Mouse (Mus musculus) neural tube, embryonic 14.5 days (tissue): Measurements from ENCODE around the gene Map7. TPM values are rescaled to one million over a fixed set of nuclear protein-coding genes. Genes with fewer than 3 reads are reported as not detected.

Experiments used
- ATAC-seq: fragments of 200-750 bp; cut with Nextera tagmentation; 2 replicates; pipeline ENCODE4 v1.8.0; 2017; ENCODE audit warnings: low read depth, mild to moderate bottlenecking, moderate TSS enrichment, moderate library complexity
- H3K27ac ChIP-seq: fragments of 300-500 bp; sonication (generic); 2 replicates; pipeline ENCODE4 v1.5.1; 2014; ENCODE audit warnings: low read depth, mild to moderate bottlenecking, control low read depth, low read length, moderate library complexity, mixed read lengths
- H3K27me3 ChIP-seq: fragments of 300-500 bp; sonication (generic); 2 replicates; pipeline ENCODE4 v1.6.1; 2014; ENCODE audit warnings: low read length; ENCODE audit not compliant: control insufficient read depth, insufficient read depth
- H3K36me3 ChIP-seq: fragments of 300-500 bp; sonication (generic); 2 replicates; pipeline ENCODE4 v1.6.1; 2014; ENCODE audit warnings: low read length, mixed read lengths; ENCODE audit not compliant: control insufficient read depth, insufficient read depth
- H3K4me1 ChIP-seq: fragments of 300-500 bp; sonication (generic); 2 replicates; pipeline ENCODE4 v1.6.1; 2014; ENCODE audit warnings: low read length; ENCODE audit not compliant: control insufficient read depth, insufficient read depth
- H3K4me2 ChIP-seq: fragments of 300-500 bp; sonication (generic); 2 replicates; pipeline ENCODE4 v1.6.1; 2014; ENCODE audit warnings: mild to moderate bottlenecking, low read depth, low read length, control low read depth
- H3K4me3 ChIP-seq: fragments of 300-500 bp; sonication (generic); 2 replicates; pipeline ENCODE4 v1.5.1; 2014; ENCODE audit warnings: low read depth, low read length, control low read depth, mixed read lengths
- H3K9ac ChIP-seq: fragments of 300-500 bp; sonication (generic); replicated peaks from 2 replicates; pipeline ENCODE4 v1.6.1; 2014; ENCODE audit warnings: low read depth, mild to moderate bottlenecking, control low read depth, low read length, mixed read lengths
- H3K9me3 ChIP-seq: fragments of 300-500 bp; sonication (generic); 2 replicates; pipeline ENCODE4 v1.6.1; 2016; ENCODE audit warnings: low read length; ENCODE audit not compliant: control insufficient read depth
- WGBS: fragments of 180-500 bp; shearing (Covaris S2); extraction: QIAGEN DNeasy Blood & Tissue Kit; methylation state at CpG from one replicate; pipeline ENCODE4 v1.1.7; 2014; 5-methylcytosine and 5-hydroxymethylcytosine counted together
- polyA plus RNA-seq: library from polyadenylated mRNA; unstranded; fragments of >200 nt; fragmentation: Nextera tagmentation; extraction: Ambion mirVana; gene quantifications from 2 replicates; pipeline ENCODE4 v1.2.1, GENCODE M21; 2014

The Map7 gene
- polyA plus RNA-seq, 1 experiment from 2014 or later = 7.4 TPM

DNA sequence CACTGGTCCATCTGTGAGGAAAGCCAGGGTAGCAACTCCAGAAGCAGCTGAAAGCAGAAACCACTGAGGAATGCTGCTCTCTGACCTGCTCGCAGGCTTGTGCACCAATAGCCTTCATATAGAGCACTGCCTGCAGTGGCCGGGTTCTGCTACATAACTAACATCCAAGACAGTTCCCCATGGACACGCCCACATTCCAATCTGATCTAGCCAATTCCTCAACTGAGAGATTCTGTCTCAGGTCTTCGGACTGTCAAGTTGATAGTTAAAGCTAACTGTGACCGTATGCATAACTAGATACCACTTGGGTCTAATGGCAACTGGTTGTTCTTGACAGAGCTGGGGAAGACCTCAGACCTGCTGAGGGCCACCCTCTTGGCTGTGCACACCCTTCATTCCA, 124.1 kb downstream of the Map7 start:
- H3K4me3 ChIP-seq = no peak overlapping the region
- no peak for ATAC-seq
- H3K27me3 ChIP-seq = no peaks in the 10 kb centered on the region
- no peak overlapping the region for H3K4me2 ChIP-seq
- 92% methylated on average over 5 of the region's 5 CpGs for WGBS
- no peaks in the 10 kb centered on the region for H3K9me3 ChIP-seq
- no peak overlapping the region for H3K9ac ChIP-seq
- H3K27ac ChIP-seq = no peak overlapping the region
- no peaks in the 10 kb centered on the region for H3K4me1 ChIP-seq
- H3K36me3 ChIP-seq = no peaks in the 10 kb centered on the region

DNA sequence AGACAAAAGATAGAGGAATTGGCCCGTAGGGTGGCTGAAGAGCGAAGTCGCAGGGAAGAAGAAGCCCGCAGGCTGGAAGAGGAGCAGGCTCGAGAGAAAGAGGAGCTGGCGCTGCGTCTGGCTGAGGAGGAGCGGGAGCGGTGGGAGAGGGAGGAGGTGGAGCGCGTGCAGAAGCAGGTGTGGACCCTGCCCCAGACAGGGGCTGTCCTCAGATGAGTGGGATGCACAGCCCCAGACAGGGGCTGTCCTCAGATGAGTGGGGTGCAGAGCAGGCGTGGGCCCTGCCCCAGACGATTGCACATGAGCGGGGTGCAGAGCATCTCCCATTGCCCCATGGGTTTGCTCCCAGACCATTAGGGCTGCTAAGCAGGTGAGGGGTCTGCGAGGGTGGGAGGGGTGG, 125.0 kb downstream of the Map7 start:
- WGBS = 51% methylated on average over 15 of the region's 15 CpGs
- no peaks in the 10 kb centered on the region for H3K27me3 ChIP-seq
- H3K4me1 ChIP-seq = no peaks in the 10 kb centered on the region
- H3K4me2 ChIP-seq = no peak overlapping the region; the same call in 1 of the 2 replicates
- H3K27ac ChIP-seq = no peak overlapping the region
- peak; percentile 44; the same call in 1 of the 2 replicates for ATAC-seq
- no peaks in the 10 kb centered on the region for H3K36me3 ChIP-seq
- no peaks in the 10 kb centered on the region for H3K9me3 ChIP-seq
- H3K9ac ChIP-seq = no peak overlapping the region
- H3K4me3 ChIP-seq = no peak overlapping the region

GRCm38 (mm10) chr10:20274022-20274421, 125.8 kb downstream of the Map7 start:
- H3K36me3 ChIP-seq = no peaks in the 10 kb centered on the region
- H3K27me3 ChIP-seq = no peaks in the 10 kb centered on the region
- no peaks in the 10 kb centered on the region for H3K4me1 ChIP-seq
- no peak overlapping the region for H3K4me2 ChIP-seq
- no peak overlapping the region for H3K27ac ChIP-seq
- ATAC-seq = no peak
- no peaks in the 10 kb centered on the region for H3K9me3 ChIP-seq
- H3K4me3 ChIP-seq = no peak overlapping the region
- H3K9ac ChIP-seq = no peak overlapping the region
- WGBS = 91% methylated on average over 9 of the region's 9 CpGs

GRCm38 (mm10) chr10:20281456-20281855, 133.2 kb downstream of the Map7 start:
- Histone ChIP-seq H3K27ac (no peak overlapping the region), H3K36me3 (no peaks in the 10 kb centered on the region), H3K9ac (no peak overlapping the region), H3K4me2 (no peak overlapping the region), H3K4me1 (peaks cover 6% of the 10 kb centered on the region; the same call in 1 of the 2 replicates), H3K27me3 (no peaks in the 10 kb centered on the region), H3K4me3 (no peak overlapping the region), H3K9me3 (no peaks in the 10 kb centered on the region)
- ATAC-seq = no peak
- WGBS = 71% methylated on average over 2 of the region's 2 CpGs

GRCm38 (mm10) chr10:20285289-20285975, 137.2 kb downstream of the Map7 start:
- H3K4me3 ChIP-seq = no peak overlapping the region
- H3K9ac ChIP-seq = no peak overlapping the region; the same call in 1 of the 2 replicates
- H3K9me3 ChIP-seq = no peaks in the 10 kb centered on the region
- no peak overlapping the region for H3K4me2 ChIP-seq
- WGBS = 7% methylated on average over 10 of the region's 10 CpGs
- peak; percentile 85 for ATAC-seq
- no peaks in the 10 kb centered on the region for H3K36me3 ChIP-seq
- peak overlapping the region; percentile 81 for H3K27ac ChIP-seq
- no peaks in the 10 kb centered on the region for H3K27me3 ChIP-seq
- peaks cover 11% of the 10 kb centered on the region; the same call in 1 of the 2 replicates for H3K4me1 ChIP-seq

GRCm38 (mm10) chr10:20285994-20286836, 137.9 kb downstream of the Map7 start:
- H3K36me3 ChIP-seq = no peaks in the 10 kb centered on the region
- H3K4me2 ChIP-seq = peak overlapping the region; percentile 24; the same call in 1 of the 2 replicates
- peak; percentile 83 for ATAC-seq
- peak overlapping the region; percentile 81 for H3K27ac ChIP-seq
- H3K27me3 ChIP-seq = no peaks in the 10 kb centered on the region
- no peak overlapping the region; the same call in 1 of the 2 replicates for H3K9ac ChIP-seq
- no peak overlapping the region for H3K4me3 ChIP-seq
- H3K9me3 ChIP-seq = no peaks in the 10 kb centered on the region
- 13% methylated on average over 15 of the region's 15 CpGs for WGBS
- peaks cover 11% of the 10 kb centered on the region; the same call in 1 of the 2 replicates for H3K4me1 ChIP-seq

DNA sequence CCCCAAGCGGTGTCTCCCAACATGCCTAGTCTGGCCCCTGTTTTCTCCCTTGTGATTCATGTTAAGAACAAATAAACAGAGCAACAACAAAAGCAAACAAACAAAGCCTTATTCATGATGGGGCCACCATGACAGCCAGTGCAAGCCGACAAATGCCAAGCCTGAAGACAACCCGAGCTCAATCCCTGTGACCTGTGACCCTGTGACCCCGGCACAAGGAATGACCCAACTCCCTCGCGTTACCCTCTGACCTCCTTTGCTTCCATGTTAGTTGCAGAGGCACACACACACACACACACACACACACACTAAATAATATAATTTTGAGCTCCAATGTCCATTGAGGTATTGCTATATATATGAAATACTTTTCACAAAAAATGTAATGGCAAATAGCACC, 139.1 kb downstream of the Map7 start:
- Histone ChIP-seq H3K27me3 (no peaks in the 10 kb centered on the region), H3K36me3 (no peaks in the 10 kb centered on the region), H3K9me3 (no peaks in the 10 kb centered on the region), H3K4me2 (no peak overlapping the region), H3K27ac (no peak overlapping the region), H3K4me3 (no peak overlapping the region), H3K9ac (no peak overlapping the region), H3K4me1 (peaks cover 11% of the 10 kb centered on the region; the same call in 1 of the 2 replicates)
- ATAC-seq = no peak
- 27% methylated on average over 6 of the region's 6 CpGs for WGBS

GRCm38 (mm10) chr10:20290467-20290883, 142.2 kb downstream of the Map7 start:
- Histone ChIP-seq H3K9ac (peak overlapping the region; percentile 25; the same call in 1 of the 2 replicates), H3K27ac (peak overlapping the region; percentile 35; the same call in 1 of the 2 replicates), H3K4me2 (peak overlapping the region; percentile 43), H3K36me3 (no peaks in the 10 kb centered on the region), H3K4me3 (peak overlapping the region; percentile 2; the same call in 1 of the 2 replicates), H3K4me1 (peaks cover 11% of the 10 kb centered on the region; the same call in 1 of the 2 replicates), H3K27me3 (no peaks in the 10 kb centered on the region), H3K9me3 (no peaks in the 10 kb centered on the region)
- ATAC-seq = peak; percentile 22; the same call in 1 of the 2 replicates
- 12% methylated on average over 11 of the region's 11 CpGs for WGBS

GRCm38 (mm10) chr10:20295961-20296360, 147.7 kb downstream of the Map7 start:
- H3K4me3 ChIP-seq = no peak overlapping the region
- H3K27ac ChIP-seq = no peak overlapping the region
- H3K27me3 ChIP-seq = no peaks in the 10 kb centered on the region
- no peak overlapping the region for H3K4me2 ChIP-seq
- no peaks in the 10 kb centered on the region for H3K36me3 ChIP-seq
- H3K9me3 ChIP-seq = no peaks in the 10 kb centered on the region
- 82% methylated on average over 5 of the region's 5 CpGs for WGBS
- H3K4me1 ChIP-seq = no peaks in the 10 kb centered on the region
- ATAC-seq = no peak
- no peak overlapping the region for H3K9ac ChIP-seq
